Mouse (Mus musculus): ENCODE measurements around the gene Syn2. TPM values are rescaled to one million over a fixed set of nuclear protein-coding genes. Genes with fewer than 3 reads are reported as not detected.
A peak's percentile ranks its signal among the peaks of the same experiment; 100 is the strongest.

Gene Syn2
- polyA plus RNA-seq, 1 experiment from 2014 or later, result 1.8 TPM

DNA sequence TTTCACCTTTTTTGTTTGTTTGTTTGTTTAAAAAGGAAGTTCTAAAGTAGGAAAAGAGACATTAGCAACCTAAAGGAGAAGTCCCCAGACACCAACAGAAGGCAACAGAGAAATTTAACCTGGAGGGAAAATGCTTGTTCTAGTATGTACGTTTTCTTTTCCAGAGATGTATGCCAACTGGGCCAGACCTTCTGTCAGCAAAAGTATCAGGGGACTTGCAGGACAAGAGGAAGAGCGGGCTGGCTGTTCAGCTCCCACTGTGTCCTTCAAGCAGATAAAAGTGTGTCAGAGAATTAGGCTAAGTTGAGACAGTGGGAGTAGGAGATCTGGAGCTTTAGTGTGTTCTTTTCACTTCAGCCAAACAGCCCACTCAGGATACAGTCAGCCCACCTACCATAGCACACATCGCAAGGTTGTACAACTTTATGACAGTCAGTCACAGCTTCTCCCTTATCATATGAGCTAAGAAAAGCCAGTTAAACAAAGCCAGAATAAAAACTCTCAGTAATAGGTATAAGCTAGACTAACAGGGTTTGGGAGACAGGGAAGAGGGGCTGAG is 110.9 kb downstream of the Syn2 start:
- no peak overlapping the region for H3K4me3 ChIP-seq (ENCODE audit: low read length)
- H3K27me3 ChIP-seq (ENCODE audit: control insufficient read depth, insufficient read depth, low read length), result peaks cover 72% of the 10 kb centered on the region
- no peak overlapping the region for H3K4me2 ChIP-seq (ENCODE audit: low read depth, low read length)
- H3K36me3 ChIP-seq (ENCODE audit: control insufficient read depth, insufficient read depth), result no peaks in the 10 kb centered on the region
- no peak overlapping the region for H3K9ac ChIP-seq (ENCODE audit: low read length)
- H3K9me3 ChIP-seq (replicated peaks; ENCODE audit: control insufficient read depth, low read length), result no peaks in the 10 kb centered on the region
- no peak overlapping the region for H3K27ac ChIP-seq (ENCODE audit: low read length)
- 62% methylated on average over 3 of the region's 3 CpGs for WGBS
- H3K4me1 ChIP-seq (ENCODE audit: control insufficient read depth, insufficient read depth, low read length), result 0 out of 2 replicates have a peak, but pooled peaks cover 2% of the 10 kb centered on the region
- ATAC-seq (replicated peaks; ENCODE audit: extremely low read depth, insufficient read depth, low FRiP score), result no peak

DNA sequence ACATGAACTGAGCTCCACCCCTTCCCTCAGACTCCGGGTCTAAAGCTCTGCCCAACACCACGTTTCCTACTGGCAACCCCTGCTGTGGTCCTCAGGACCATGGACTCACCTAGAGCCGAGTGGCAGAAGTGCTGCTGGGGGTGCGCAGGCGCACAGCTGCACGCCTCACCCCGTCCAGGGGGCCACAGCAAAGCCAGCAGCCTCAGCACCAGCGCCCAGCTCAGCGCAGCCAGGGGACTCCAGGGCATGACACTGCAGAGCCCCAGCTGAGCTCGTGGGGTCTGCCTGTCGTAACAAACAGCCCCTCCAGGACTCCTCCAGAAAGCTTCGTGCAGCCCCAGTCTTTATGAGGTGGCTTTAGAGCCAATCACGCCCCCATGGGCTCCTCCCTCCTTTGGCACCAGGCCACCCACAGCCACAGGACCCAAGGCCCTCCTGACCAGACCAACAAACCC is 116.9 kb downstream of the Syn2 start:
- ATAC-seq (replicated peaks; ENCODE audit: extremely low read depth, insufficient read depth, low FRiP score), result no peak
- Histone ChIP-seq H3K36me3 (ENCODE audit: control insufficient read depth, insufficient read depth) (no peaks in the 10 kb centered on the region), H3K9ac (ENCODE audit: low read length) (0 out of 2 replicates have a peak overlapping the region, but pooled peaks have one; percentile 32), H3K9me3 (replicated peaks; ENCODE audit: control insufficient read depth, low read length) (no peaks in the 10 kb centered on the region), H3K27me3 (ENCODE audit: control insufficient read depth, insufficient read depth, low read length) (peaks cover 49% of the 10 kb centered on the region), H3K4me1 (ENCODE audit: control insufficient read depth, insufficient read depth, low read length) (peaks cover 6% of the 10 kb centered on the region), H3K4me2 (ENCODE audit: low read depth, low read length) (peak overlapping the region; percentile 54), H3K27ac (ENCODE audit: low read length) (no peak overlapping the region), H3K4me3 (ENCODE audit: low read length) (peak overlapping the region; percentile 17)
- 6% methylated on average over 13 of the region's 13 CpGs for WGBS

DNA sequence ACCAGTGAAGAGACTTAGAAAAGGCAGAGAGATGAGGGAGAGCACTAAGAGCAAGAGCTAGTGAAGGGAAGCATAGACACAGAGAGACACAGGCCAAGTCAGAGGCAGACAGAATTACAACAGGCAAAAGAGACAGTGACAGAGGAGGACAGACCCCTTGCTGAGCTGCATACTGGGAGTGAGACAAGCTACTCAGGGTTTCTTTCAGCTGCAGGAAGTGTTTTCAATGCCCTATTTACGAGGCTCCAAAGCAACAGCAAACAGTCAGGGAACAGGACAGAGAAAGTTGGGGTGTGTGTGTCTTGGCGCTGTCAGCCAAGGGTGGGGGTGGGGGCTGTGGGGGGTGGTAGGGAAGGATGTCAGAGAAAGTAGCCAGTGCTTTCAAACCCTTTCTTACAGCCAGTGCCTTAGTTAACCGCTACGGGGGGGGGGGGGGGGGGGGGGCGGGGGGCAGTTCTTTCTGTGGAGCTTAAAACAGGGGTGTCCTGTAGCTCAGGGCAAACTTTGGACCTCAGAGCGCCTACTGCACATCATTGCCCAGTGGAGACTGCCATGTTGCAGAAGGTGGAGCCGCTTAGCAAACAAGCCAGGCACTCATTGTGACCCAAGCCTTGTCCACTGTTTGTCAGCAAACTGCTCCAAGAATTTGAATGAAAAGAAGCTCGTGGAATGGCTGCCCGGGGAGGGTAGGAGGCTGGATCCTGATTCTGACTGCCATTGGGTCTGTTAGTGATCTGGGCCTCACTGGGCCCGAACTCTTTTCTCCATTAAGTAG is 117.6 kb downstream of the Syn2 start, which contains the start of gene Timp4:
Gene Timp4, minus strand, starts transcription at position 107 of the 775 bp plus-strand sequence.
- no peak for ATAC-seq (replicated peaks; ENCODE audit: extremely low read depth, insufficient read depth, low FRiP score)
- peaks cover 46% of the 10 kb centered on the region for H3K27me3 ChIP-seq (ENCODE audit: control insufficient read depth, insufficient read depth, low read length)
- H3K9ac ChIP-seq (ENCODE audit: low read length), result 0 out of 2 replicates have a peak within 1 kb of the TSS, but pooled peaks have one; percentile 32
- H3K36me3 ChIP-seq (ENCODE audit: control insufficient read depth, insufficient read depth), result no peaks in the 10 kb centered on the region
- WGBS, result 39% methylated on average over 7 of the region's 10 CpGs
- no peak within 1 kb of the TSS for H3K27ac ChIP-seq (ENCODE audit: low read length)
- H3K4me2 ChIP-seq (ENCODE audit: low read depth, low read length), result peak within 1 kb of the TSS; percentile 54
- peak within 1 kb of the TSS; percentile 17 for H3K4me3 ChIP-seq (ENCODE audit: low read length)
- peaks cover 6% of the 10 kb centered on the region for H3K4me1 ChIP-seq (ENCODE audit: control insufficient read depth, insufficient read depth, low read length)
- H3K9me3 ChIP-seq (replicated peaks; ENCODE audit: control insufficient read depth, low read length), result no peaks in the 10 kb centered on the region

DNA sequence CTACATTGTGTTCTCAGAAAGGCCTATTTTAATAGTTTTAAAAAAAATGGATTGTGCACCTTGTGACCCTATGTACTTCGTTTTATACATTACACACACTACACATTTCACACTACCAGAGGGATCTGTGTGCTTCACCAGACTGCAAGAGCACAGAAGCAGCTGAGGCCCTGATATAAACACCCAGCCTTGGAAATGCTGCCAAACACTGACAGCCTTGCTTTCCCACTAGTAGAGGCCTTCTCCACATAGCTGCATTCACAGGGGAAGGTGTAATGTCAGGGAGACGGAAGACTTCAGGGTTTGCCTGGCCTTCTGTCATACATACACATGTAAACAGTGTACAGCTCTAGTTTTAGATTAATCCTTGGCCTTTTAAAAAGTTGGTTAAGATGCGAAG is 120.5 kb downstream of the Syn2 start:
- no peaks in the 10 kb centered on the region for H3K9me3 ChIP-seq (replicated peaks; ENCODE audit: control insufficient read depth, low read length)
- no peak for ATAC-seq (replicated peaks; ENCODE audit: extremely low read depth, insufficient read depth, low FRiP score)
- H3K9ac ChIP-seq (ENCODE audit: low read length), result no peak overlapping the region
- H3K4me3 ChIP-seq (ENCODE audit: low read length), result no peak overlapping the region
- H3K4me2 ChIP-seq (ENCODE audit: low read depth, low read length), result no peak overlapping the region
- peaks cover 26% of the 10 kb centered on the region for H3K27me3 ChIP-seq (ENCODE audit: control insufficient read depth, insufficient read depth, low read length)
- WGBS, result 75% methylated on average over 3 of the region's 3 CpGs
- H3K36me3 ChIP-seq (ENCODE audit: control insufficient read depth, insufficient read depth), result no peaks in the 10 kb centered on the region
- peaks cover 6% of the 10 kb centered on the region for H3K4me1 ChIP-seq (ENCODE audit: control insufficient read depth, insufficient read depth, low read length)
- H3K27ac ChIP-seq (ENCODE audit: low read length), result no peak overlapping the region

DNA sequence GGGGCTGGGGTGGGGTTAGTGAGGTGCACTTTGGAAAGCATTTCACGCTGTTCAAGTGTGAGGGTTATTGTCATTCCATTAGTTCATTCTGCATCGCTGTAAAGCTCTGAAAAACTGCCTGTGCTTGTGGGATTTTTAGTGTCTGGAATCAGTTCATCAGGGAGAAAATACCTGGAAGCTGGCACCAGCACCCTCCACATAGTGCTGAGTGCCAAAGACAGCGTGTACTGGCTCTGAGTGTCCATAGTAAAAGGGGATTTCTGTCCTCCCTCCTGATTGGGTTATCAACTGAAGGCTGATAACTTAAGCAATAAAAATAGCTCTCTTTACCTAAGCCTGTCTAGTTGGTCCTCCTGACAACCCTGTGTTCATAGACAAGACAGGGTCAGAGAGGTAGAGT is 125.8 kb downstream of the Syn2 start:
- Histone ChIP-seq H3K4me1 (ENCODE audit: control insufficient read depth, insufficient read depth, low read length) (peaks cover 3% of the 10 kb centered on the region), H3K4me2 (ENCODE audit: low read depth, low read length) (no peak overlapping the region)

DNA sequence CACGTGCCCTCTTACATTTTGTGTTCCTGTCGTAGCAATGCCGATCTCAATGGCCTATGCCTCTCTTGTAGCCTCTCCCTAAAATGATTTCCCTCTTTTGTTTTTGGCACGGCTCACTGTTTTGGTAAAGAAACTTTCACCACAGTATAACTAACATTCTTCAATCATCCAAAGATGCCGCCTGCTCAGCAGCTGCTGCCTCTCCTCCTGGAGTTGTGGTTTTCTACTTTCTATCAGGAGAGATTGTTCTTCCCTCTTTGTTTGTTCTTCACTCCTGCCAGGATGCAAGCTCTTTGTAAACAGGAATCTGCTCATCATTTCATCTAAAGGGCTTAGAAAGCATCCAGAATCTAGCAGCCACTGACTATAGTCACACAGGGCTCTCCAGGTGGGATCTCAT is 132.1 kb downstream of the Syn2 start:
- Histone ChIP-seq H3K9ac (ENCODE audit: low read length) (no peak overlapping the region), H3K4me3 (ENCODE audit: low read length) (no peak overlapping the region), H3K27me3 (ENCODE audit: control insufficient read depth, insufficient read depth, low read length) (peaks cover 15% of the 10 kb centered on the region), H3K4me1 (ENCODE audit: control insufficient read depth, insufficient read depth, low read length) (peaks cover 6% of the 10 kb centered on the region), H3K36me3 (ENCODE audit: control insufficient read depth, insufficient read depth) (no peaks in the 10 kb centered on the region), H3K9me3 (replicated peaks; ENCODE audit: control insufficient read depth, low read length) (no peaks in the 10 kb centered on the region), H3K27ac (ENCODE audit: low read length) (no peak overlapping the region), H3K4me2 (ENCODE audit: low read depth, low read length) (no peak overlapping the region)
- WGBS, result 81% methylated on average over 5 of the region's 5 CpGs
- ATAC-seq (replicated peaks; ENCODE audit: extremely low read depth, insufficient read depth, low FRiP score), result no peak

More for the DNA sequence above, 125.8 kb downstream of the Syn2 start:
- no peak for ATAC-seq (replicated peaks; ENCODE audit: extremely low read depth, insufficient read depth, low FRiP score)
- H3K9ac ChIP-seq (ENCODE audit: low read length), result no peak overlapping the region
- H3K4me3 ChIP-seq (ENCODE audit: low read length), result no peak overlapping the region
- H3K27ac ChIP-seq (ENCODE audit: low read length), result no peak overlapping the region
- H3K36me3 ChIP-seq (ENCODE audit: control insufficient read depth, insufficient read depth), result no peaks in the 10 kb centered on the region
- no peaks in the 10 kb centered on the region for H3K9me3 ChIP-seq (replicated peaks; ENCODE audit: control insufficient read depth, low read length)
- WGBS, result 53% methylated on average over 3 of the region's 3 CpGs
- H3K27me3 ChIP-seq (ENCODE audit: control insufficient read depth, insufficient read depth, low read length), result peaks cover 12% of the 10 kb centered on the region

DNA sequence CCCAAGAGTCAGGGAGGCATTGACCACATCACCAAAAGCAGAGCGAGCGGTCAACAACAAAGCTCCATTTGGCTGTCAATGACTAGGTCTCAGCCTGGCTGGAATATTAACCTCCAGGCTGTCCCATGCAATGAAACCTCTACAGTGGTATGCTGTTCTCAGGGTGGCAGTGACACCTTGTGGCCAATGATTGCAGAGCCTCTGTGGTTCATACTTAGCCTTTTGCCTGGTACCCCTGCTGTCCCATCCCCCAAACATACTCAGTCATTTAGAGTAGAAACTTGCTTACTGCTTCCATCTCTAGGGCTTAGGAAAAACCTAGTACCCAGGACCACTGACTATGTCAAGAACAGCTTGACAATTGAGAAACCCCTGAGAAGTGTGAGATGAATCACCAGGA is 133.2 kb downstream of the Syn2 start:
- Histone ChIP-seq H3K4me2 (ENCODE audit: low read depth, low read length) (no peak overlapping the region), H3K36me3 (ENCODE audit: control insufficient read depth, insufficient read depth) (no peaks in the 10 kb centered on the region), H3K9me3 (replicated peaks; ENCODE audit: control insufficient read depth, low read length) (no peaks in the 10 kb centered on the region), H3K4me3 (ENCODE audit: low read length) (no peak overlapping the region), H3K27me3 (ENCODE audit: control insufficient read depth, insufficient read depth, low read length) (peaks cover 15% of the 10 kb centered on the region), H3K9ac (ENCODE audit: low read length) (no peak overlapping the region), H3K27ac (ENCODE audit: low read length) (no peak overlapping the region), H3K4me1 (ENCODE audit: control insufficient read depth, insufficient read depth, low read length) (peaks cover 10% of the 10 kb centered on the region)
- WGBS, result 41% methylated on average over 2 of the region's 2 CpGs
- 0 out of 2 replicates have a peak, but pooled peaks have one; percentile 56 for ATAC-seq (replicated peaks; ENCODE audit: extremely low read depth, insufficient read depth, low FRiP score)

DNA sequence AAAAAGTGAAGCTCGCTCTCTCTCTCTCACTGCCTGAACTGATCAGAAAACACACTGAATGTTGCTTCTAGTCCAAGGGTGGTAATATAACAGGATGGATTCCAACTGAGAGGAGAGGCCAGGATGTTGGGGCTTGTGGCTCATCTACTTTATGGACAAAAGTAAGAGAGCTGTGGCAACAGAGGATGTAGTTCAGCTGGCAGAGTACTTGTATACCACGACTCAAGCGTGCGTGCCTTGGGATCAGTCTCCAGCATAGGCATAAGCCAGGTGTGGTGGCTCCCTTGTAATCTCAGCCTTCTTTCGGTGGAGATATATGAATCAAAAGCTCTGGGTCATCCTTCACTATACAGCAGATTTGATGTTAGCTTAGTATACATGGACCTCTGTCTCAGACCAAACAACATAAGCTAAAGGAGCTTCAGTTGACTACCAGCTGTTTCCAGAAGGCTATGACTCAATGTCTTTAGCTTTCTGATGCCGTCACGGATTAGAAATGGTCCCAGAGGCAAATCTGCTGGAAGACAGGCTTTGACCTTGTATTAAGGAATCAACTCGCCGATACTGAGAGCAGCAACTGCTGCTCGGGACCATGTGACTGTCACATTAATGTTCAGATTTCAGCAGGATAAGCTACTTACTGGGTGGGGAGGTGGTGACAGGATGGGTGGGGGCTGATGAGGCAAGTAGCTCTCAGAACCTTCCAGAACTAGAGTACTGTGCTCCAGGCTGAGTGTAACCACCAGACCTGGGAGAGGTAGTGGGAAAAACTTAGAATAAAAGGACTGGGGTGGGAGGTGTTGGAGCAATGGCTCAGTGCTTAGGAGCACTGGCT is 134.1 kb downstream of the Syn2 start:
- WGBS, result 87% methylated on average over 10 of the region's 10 CpGs
- no peaks in the 10 kb centered on the region for H3K9me3 ChIP-seq (replicated peaks; ENCODE audit: control insufficient read depth, low read length)
- H3K4me3 ChIP-seq (ENCODE audit: low read length), result no peak overlapping the region
- no peak overlapping the region for H3K9ac ChIP-seq (ENCODE audit: low read length)
- H3K36me3 ChIP-seq (ENCODE audit: control insufficient read depth, insufficient read depth), result no peaks in the 10 kb centered on the region
- H3K4me2 ChIP-seq (ENCODE audit: low read depth, low read length), result no peak overlapping the region
- no peak overlapping the region for H3K27ac ChIP-seq (ENCODE audit: low read length)
- H3K27me3 ChIP-seq (ENCODE audit: control insufficient read depth, insufficient read depth, low read length), result peaks cover 15% of the 10 kb centered on the region
- peaks cover 10% of the 10 kb centered on the region for H3K4me1 ChIP-seq (ENCODE audit: control insufficient read depth, insufficient read depth, low read length)
- ATAC-seq (replicated peaks; ENCODE audit: extremely low read depth, insufficient read depth, low FRiP score), result no peak
